Mouse (Mus musculus) intestine, embryonic 14.5 days (tissue): ENCODE measurements around the gene Prom2. TPM values are rescaled to one million over a fixed set of nuclear protein-coding genes. Genes with fewer than 3 reads are reported as not detected.

Experiments used
- ATAC-seq: fragments of 200-750 bp; cut with Nextera tagmentation; replicated peaks from 2 replicates; pipeline ENCODE4 v1.8.0; 2017; ENCODE audit warnings: low read depth, moderate number of reproducible peaks, moderate TSS enrichment, moderate library complexity; ENCODE audit not compliant: low FRiP score, low TSS enrichment
- DNase-seq: peaks from one replicate; pipeline ENCODE4 v3.0.0-alpha.2; 2018; ENCODE audit warnings: low spot score
- H3K27ac ChIP-seq: fragments of 300-500 bp; sonication (generic); 2 replicates; pipeline ENCODE4 v1.5.1; 2014; ENCODE audit warnings: low read depth, mild to moderate bottlenecking, control low read depth
- H3K27me3 ChIP-seq: fragments of 300-500 bp; sonication (generic); replicated peaks from 2 replicates; pipeline ENCODE4 v1.6.1; 2014; ENCODE audit warnings: low read length, control low read depth; ENCODE audit not compliant: control insufficient read depth, insufficient read depth
- H3K36me3 ChIP-seq: fragments of 300-500 bp; sonication (generic); 2 replicates; pipeline ENCODE4 v1.6.1; 2014; ENCODE audit warnings: low read length, control low read depth; ENCODE audit not compliant: control insufficient read depth, insufficient read depth
- H3K4me1 ChIP-seq: fragments of 300-500 bp; sonication (generic); replicated peaks from 2 replicates; pipeline ENCODE4 v1.6.1; 2014; ENCODE audit warnings: low read length, control low read depth, mixed read lengths; ENCODE audit not compliant: control insufficient read depth, insufficient read depth
- H3K4me2 ChIP-seq: fragments of 300-500 bp; sonication (generic); 2 replicates; pipeline ENCODE4 v1.6.1; 2014; ENCODE audit warnings: low read length
- H3K4me3 ChIP-seq: fragments of 300-500 bp; sonication (generic); 2 replicates; pipeline ENCODE4 v1.5.1; 2014; ENCODE audit warnings: low read depth, low read length, control low read depth, mixed read lengths
- H3K9ac ChIP-seq: fragments of 300-500 bp; sonication (generic); 2 replicates; pipeline ENCODE4 v1.6.1; 2014; ENCODE audit warnings: mild to moderate bottlenecking, low read length
- H3K9me3 ChIP-seq: fragments of 300-500 bp; sonication (generic); 2 replicates; pipeline ENCODE4 v1.6.1; 2016; ENCODE audit warnings: low read length, control low read depth; ENCODE audit not compliant: control insufficient read depth
- WGBS: fragments of 180-500 bp; shearing (Covaris S2); extraction: QIAGEN DNeasy Blood & Tissue Kit; methylation state at CpG from one replicate; pipeline ENCODE4 v1.1.7; 2014; 5-methylcytosine and 5-hydroxymethylcytosine counted together
- polyA plus RNA-seq: library from polyadenylated mRNA; unstranded; fragments of >200 nt; fragmentation: Nextera tagmentation; extraction: Ambion mirVana; gene quantifications from 2 replicates; pipeline ENCODE4 v1.2.1, GENCODE M21; 2014

Prom2 gene
- polyA plus RNA-seq, 1 experiment from 2014 or later: 1.1 TPM

GRCm38 (mm10) chr2:127559070-127559966 lies 18.1 kb upstream of the Prom2 start:
- peak; percentile 97 for ATAC-seq
- Histone ChIP-seq H3K9ac (no peak overlapping the region), H3K36me3 (no peaks in the 10 kb centered on the region), H3K9me3 (no peaks in the 10 kb centered on the region), H3K27ac (no peak overlapping the region), H3K27me3 (no peaks in the 10 kb centered on the region; the same call in 1 of the 2 replicates), H3K4me2 (peak overlapping the region; percentile 33), H3K4me3 (0 out of 2 replicates have a peak overlapping the region, but pooled peaks have one; percentile 3), H3K4me1 (no peaks in the 10 kb centered on the region)
- peak; percentile 94 for DNase-seq
- 16% methylated on average over 18 of the region's 18 CpGs for WGBS

GRCm38 (mm10) chr2:127551078-127551477 lies 9.8 kb upstream of the Prom2 start:
- DNase-seq: no peak
- Histone ChIP-seq H3K36me3 (no peaks in the 10 kb centered on the region), H3K9me3 (no peaks in the 10 kb centered on the region), H3K9ac (no peak overlapping the region), H3K27ac (no peak overlapping the region), H3K4me3 (no peak overlapping the region), H3K4me1 (no peaks in the 10 kb centered on the region), H3K27me3 (no peaks in the 10 kb centered on the region), H3K4me2 (no peak overlapping the region)
- WGBS: 43% methylated on average over 5 of the region's 5 CpGs
- no peak for ATAC-seq

GRCm38 (mm10) chr2:127550446-127550845 lies 9.2 kb upstream of the Prom2 start:
- Histone ChIP-seq H3K27me3 (no peaks in the 10 kb centered on the region), H3K27ac (no peak overlapping the region), H3K4me3 (no peak overlapping the region), H3K9me3 (no peaks in the 10 kb centered on the region), H3K4me2 (no peak overlapping the region), H3K36me3 (no peaks in the 10 kb centered on the region), H3K4me1 (no peaks in the 10 kb centered on the region), H3K9ac (no peak overlapping the region)
- DNase-seq (no peak), ATAC-seq (no peak)
- WGBS: 77% methylated on average over 1 of the region's 1 CpGs

- Histone ChIP-seq H3K36me3 (no peaks in the 10 kb centered on the region), H3K4me2 (no peak overlapping the region), H3K9me3 (no peaks in the 10 kb centered on the region), H3K27ac (no peak overlapping the region), H3K27me3 (no peaks in the 10 kb centered on the region), H3K9ac (no peak overlapping the region), H3K4me3 (no peak overlapping the region), H3K4me1 (no peaks in the 10 kb centered on the region)
- DNase-seq (no peak), ATAC-seq (no peak)
These were observed 8.4 kb upstream of the Prom2 start for GRCm38 (mm10) chr2:127549711-127550110.

GRCm38 (mm10) chr2:127548342-127549074 lies 7.2 kb upstream of the Prom2 start:
- no peak overlapping the region for H3K9ac ChIP-seq
- 75% methylated on average over 5 of the region's 5 CpGs for WGBS
- ATAC-seq (no peak), DNase-seq (no peak)
- 0 out of 2 replicates have a peak, but pooled peaks cover 3% of the 10 kb centered on the region for H3K27me3 ChIP-seq
- no peaks in the 10 kb centered on the region for H3K9me3 ChIP-seq
- H3K4me2 ChIP-seq: no peak overlapping the region
- no peak overlapping the region for H3K27ac ChIP-seq
- H3K4me3 ChIP-seq: no peak overlapping the region
- no peaks in the 10 kb centered on the region for H3K36me3 ChIP-seq
- no peaks in the 10 kb centered on the region for H3K4me1 ChIP-seq

- ATAC-seq (no peak), DNase-seq (no peak)
- Histone ChIP-seq H3K4me1 (no peaks in the 10 kb centered on the region), H3K36me3 (no peaks in the 10 kb centered on the region), H3K9me3 (no peaks in the 10 kb centered on the region), H3K4me3 (no peak overlapping the region), H3K27me3 (peaks cover 52% of the 10 kb centered on the region), H3K4me2 (no peak overlapping the region), H3K9ac (no peak overlapping the region), H3K27ac (no peak overlapping the region)
- 86% methylated on average over 2 of the region's 2 CpGs for WGBS
These were observed 430 bp upstream of the Prom2 start for GRCm38 (mm10) chr2:127541697-127542096.

GRCm38 (mm10) chr2:127539494-127539893 lies 1.8 kb downstream of the Prom2 start:
- WGBS: 22% methylated on average over 4 of the region's 4 CpGs
- H3K9ac ChIP-seq: no peak overlapping the region
- no peak for ATAC-seq
- H3K27ac ChIP-seq: no peak overlapping the region
- H3K9me3 ChIP-seq: no peaks in the 10 kb centered on the region
- H3K27me3 ChIP-seq: peaks cover 52% of the 10 kb centered on the region
- H3K4me3 ChIP-seq: no peak overlapping the region
- H3K4me2 ChIP-seq: no peak overlapping the region
- H3K36me3 ChIP-seq: no peaks in the 10 kb centered on the region
- H3K4me1 ChIP-seq: no peaks in the 10 kb centered on the region
- DNase-seq: no peak

- H3K9ac ChIP-seq: no peak overlapping the region
- H3K27ac ChIP-seq: no peak overlapping the region
- 60% methylated on average over 3 of the region's 3 CpGs for WGBS
- ATAC-seq: no peak
- no peak for DNase-seq
- no peak overlapping the region for H3K4me3 ChIP-seq
- no peaks in the 10 kb centered on the region for H3K36me3 ChIP-seq
- no peaks in the 10 kb centered on the region for H3K4me1 ChIP-seq
- H3K27me3 ChIP-seq: peaks cover 42% of the 10 kb centered on the region
- no peaks in the 10 kb centered on the region for H3K9me3 ChIP-seq
- no peak overlapping the region for H3K4me2 ChIP-seq
These were observed 3.7 kb downstream of the Prom2 start for GRCm38 (mm10) chr2:127537548-127537947.
